Mouse (Mus musculus): ENCODE measurements at regions not wholly inside any gene's neighbourhood (a gene's known extent, or its start where the extent isn't known, plus 50 kb on each side); places are given as distances from the start of the nearest gene placed in this dataset.
"Not testable (repeated sequence)": the region's sequence is repeated elsewhere in the genome, so short reads cannot be mapped to it uniquely, and the experiment has no call there.

- Histone ChIP-seq H3K4me2 (replicated peaks; ENCODE audit: low read depth, low read length, severe bottlenecking) (no peak overlapping the region), H3K9ac (ENCODE audit: low read depth, low read length, severe bottlenecking) (no peak overlapping the region), H3K4me3 (replicated peaks; ENCODE audit: low read length) (no peak overlapping the region), H3K27me3 (ENCODE audit: control insufficient read depth, insufficient read depth, low read length) (no peaks in the 10 kb centered on the region), H3K27ac (replicated peaks; ENCODE audit: low read depth, low read length) (no peak overlapping the region), H3K9me3 (ENCODE audit: control insufficient read depth, low read length) (no peaks in the 10 kb centered on the region), H3K36me3 (ENCODE audit: control insufficient read depth, insufficient read depth, low read length) (no peaks in the 10 kb centered on the region), H3K4me1 (ENCODE audit: control insufficient read depth, insufficient read depth, low read length) (no peaks in the 10 kb centered on the region)
- TF ChIP-seq POLR2A (IDR thresholded peaks at IDR 0.05; ENCODE audit: borderline replicate concordance, extremely low read depth, insufficient read depth, insufficient read length), result no peak
- no peak for ATAC-seq (ENCODE audit: low FRiP score, low read depth)
- DNase-seq (ENCODE audit: low spot score), result no peak
- 65% methylated on average over 1 of the region's 1 CpGs for WGBS
Measured at GRCm38 (mm10) chr4:64432097-64432496, 385.3 kb upstream of the Tnc start.

DNA sequence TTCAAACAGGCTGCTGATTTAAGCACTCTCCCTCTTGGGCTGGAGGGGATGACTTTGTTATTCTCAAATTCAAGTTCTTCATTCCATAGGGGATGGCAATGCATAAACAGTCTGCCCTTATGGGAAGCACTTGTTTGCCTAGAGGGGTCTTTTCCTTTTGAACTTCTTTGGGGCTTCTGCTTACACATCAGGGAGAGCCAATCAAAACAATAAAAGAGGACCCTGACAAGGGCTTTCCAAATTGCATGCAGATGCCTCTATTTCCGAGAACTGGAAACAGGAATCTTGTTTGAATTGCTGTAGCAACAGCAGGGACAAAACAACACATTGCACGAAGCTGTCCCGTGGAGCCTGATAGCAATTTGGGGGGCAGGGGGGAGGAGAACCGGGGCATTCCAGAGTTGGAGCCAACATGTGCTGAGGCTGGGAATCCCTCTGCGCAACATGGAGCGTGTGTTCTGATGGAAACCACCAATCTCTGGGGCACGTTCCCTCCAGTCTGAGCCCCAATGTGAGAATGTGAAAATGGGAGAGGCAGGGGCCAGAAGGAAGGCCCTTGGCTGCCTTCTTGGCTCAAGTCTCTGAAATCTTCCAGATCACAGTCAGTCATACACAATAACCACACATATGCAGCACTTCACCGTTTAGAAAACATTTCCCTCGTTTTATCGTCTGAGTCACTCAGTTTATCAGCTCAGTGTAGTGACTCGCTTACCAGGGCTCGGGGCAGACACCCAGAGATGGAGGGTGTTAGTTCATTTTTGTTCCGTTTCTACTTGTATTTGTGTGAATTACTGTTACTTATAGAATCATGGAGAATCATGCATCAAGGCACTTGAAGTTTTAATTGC is 391.2 kb upstream of the Tnc start:
- H3K4me2 ChIP-seq (replicated peaks; ENCODE audit: low read depth, low read length, severe bottlenecking), result no peak overlapping the region

DNA sequence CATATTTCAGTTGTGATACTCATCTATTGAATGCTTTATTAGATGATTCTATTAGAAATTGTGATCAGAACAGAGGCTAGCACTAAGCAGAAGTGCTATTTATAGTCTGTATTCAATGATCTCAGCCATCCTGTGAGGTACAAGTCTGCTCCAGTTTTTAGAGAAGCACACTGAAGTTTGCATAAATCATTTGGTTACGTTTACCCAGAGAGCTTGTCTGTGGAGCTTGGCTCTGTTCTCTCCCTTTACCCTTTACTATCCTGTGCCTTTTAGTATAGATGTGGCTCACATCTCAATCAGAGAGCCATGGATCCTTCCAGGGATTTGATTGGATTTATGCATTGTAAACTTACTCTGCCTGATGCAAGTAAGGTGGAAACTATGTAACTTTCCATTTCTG is 404.6 kb upstream of the Tnc start:
- Histone ChIP-seq H3K9me3 (ENCODE audit: control insufficient read depth, low read length) (no peaks in the 10 kb centered on the region), H3K9ac (ENCODE audit: low read depth, low read length, severe bottlenecking) (no peak overlapping the region), H3K27me3 (ENCODE audit: control insufficient read depth, insufficient read depth, low read length) (no peaks in the 10 kb centered on the region), H3K36me3 (ENCODE audit: control insufficient read depth, insufficient read depth, low read length) (no peaks in the 10 kb centered on the region), H3K27ac (replicated peaks; ENCODE audit: low read depth, low read length) (no peak overlapping the region), H3K4me2 (replicated peaks; ENCODE audit: low read depth, low read length, severe bottlenecking) (no peak overlapping the region), H3K4me3 (replicated peaks; ENCODE audit: low read length) (no peak overlapping the region), H3K4me1 (ENCODE audit: control insufficient read depth, insufficient read depth, low read length) (0 out of 2 replicates have a peak, but pooled peaks cover 3% of the 10 kb centered on the region)
- no peak for TF ChIP-seq POLR2A (IDR thresholded peaks at IDR 0.05; ENCODE audit: borderline replicate concordance, extremely low read depth, insufficient read depth, insufficient read length)
- WGBS, result 48% methylated on average over 1 of the region's 1 CpGs
- DNase-seq (ENCODE audit: low spot score) (peak; percentile 16), ATAC-seq (ENCODE audit: low FRiP score, low read depth) (no peak)

More for the DNA sequence above, 391.2 kb upstream of the Tnc start:
- H3K9me3 ChIP-seq (ENCODE audit: control insufficient read depth, low read length), result no peaks in the 10 kb centered on the region
- peak overlapping the region; percentile 63 for H3K27ac ChIP-seq (replicated peaks; ENCODE audit: low read depth, low read length)
- H3K9ac ChIP-seq (ENCODE audit: low read depth, low read length, severe bottlenecking), result no peak overlapping the region
- 27% methylated on average over 13 of the region's 13 CpGs for WGBS
- H3K4me1 ChIP-seq (ENCODE audit: control insufficient read depth, insufficient read depth, low read length), result peaks cover 16% of the 10 kb centered on the region
- H3K27me3 ChIP-seq (ENCODE audit: control insufficient read depth, insufficient read depth, low read length), result no peaks in the 10 kb centered on the region
- H3K36me3 ChIP-seq (ENCODE audit: control insufficient read depth, insufficient read depth, low read length), result no peaks in the 10 kb centered on the region
- DNase-seq (ENCODE audit: low spot score) (peak; percentile 75), ATAC-seq (ENCODE audit: low FRiP score, low read depth) (peak; percentile 88)
- H3K4me3 ChIP-seq (replicated peaks; ENCODE audit: low read length), result no peak overlapping the region
- TF ChIP-seq POLR2A (IDR thresholded peaks at IDR 0.05; ENCODE audit: borderline replicate concordance, extremely low read depth, insufficient read depth, insufficient read length), result no peak

DNA sequence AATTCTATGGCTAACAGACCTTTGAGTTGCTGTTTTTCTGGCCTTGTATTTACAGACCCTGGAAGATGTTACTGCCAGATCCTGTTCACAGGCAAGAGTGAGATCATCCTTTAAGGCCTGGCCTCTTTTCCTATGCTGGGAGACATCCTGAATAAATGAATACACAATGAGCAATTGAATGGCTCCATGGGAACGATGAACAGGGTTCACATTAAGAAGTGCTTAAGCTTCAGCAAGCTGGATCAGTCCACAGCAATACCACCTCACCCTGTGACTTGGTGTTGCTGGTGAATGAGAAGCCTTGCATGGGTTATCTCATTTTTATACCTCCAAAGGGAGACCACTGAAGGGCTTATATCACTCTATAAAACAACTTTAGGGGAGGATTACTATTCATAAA is 405.1 kb upstream of the Tnc start:
- no peak overlapping the region for H3K4me2 ChIP-seq (replicated peaks; ENCODE audit: low read depth, low read length, severe bottlenecking)
- no peak overlapping the region for H3K9ac ChIP-seq (ENCODE audit: low read depth, low read length, severe bottlenecking)
- TF ChIP-seq POLR2A (IDR thresholded peaks at IDR 0.05; ENCODE audit: borderline replicate concordance, extremely low read depth, insufficient read depth, insufficient read length), result no peak
- DNase-seq (ENCODE audit: low spot score) (peak; percentile 23), ATAC-seq (ENCODE audit: low FRiP score, low read depth) (peak; percentile 60; the same call in 1 of the 2 replicates)
- 70% methylated on average over 1 of the region's 1 CpGs for WGBS
- H3K9me3 ChIP-seq (ENCODE audit: control insufficient read depth, low read length), result no peaks in the 10 kb centered on the region
- H3K4me3 ChIP-seq (replicated peaks; ENCODE audit: low read length), result no peak overlapping the region
- no peaks in the 10 kb centered on the region for H3K27me3 ChIP-seq (ENCODE audit: control insufficient read depth, insufficient read depth, low read length)
- H3K27ac ChIP-seq (replicated peaks; ENCODE audit: low read depth, low read length), result no peak overlapping the region
- 0 out of 2 replicates have a peak, but pooled peaks cover 3% of the 10 kb centered on the region for H3K4me1 ChIP-seq (ENCODE audit: control insufficient read depth, insufficient read depth, low read length)
- H3K36me3 ChIP-seq (ENCODE audit: control insufficient read depth, insufficient read depth, low read length), result no peaks in the 10 kb centered on the region

DNA sequence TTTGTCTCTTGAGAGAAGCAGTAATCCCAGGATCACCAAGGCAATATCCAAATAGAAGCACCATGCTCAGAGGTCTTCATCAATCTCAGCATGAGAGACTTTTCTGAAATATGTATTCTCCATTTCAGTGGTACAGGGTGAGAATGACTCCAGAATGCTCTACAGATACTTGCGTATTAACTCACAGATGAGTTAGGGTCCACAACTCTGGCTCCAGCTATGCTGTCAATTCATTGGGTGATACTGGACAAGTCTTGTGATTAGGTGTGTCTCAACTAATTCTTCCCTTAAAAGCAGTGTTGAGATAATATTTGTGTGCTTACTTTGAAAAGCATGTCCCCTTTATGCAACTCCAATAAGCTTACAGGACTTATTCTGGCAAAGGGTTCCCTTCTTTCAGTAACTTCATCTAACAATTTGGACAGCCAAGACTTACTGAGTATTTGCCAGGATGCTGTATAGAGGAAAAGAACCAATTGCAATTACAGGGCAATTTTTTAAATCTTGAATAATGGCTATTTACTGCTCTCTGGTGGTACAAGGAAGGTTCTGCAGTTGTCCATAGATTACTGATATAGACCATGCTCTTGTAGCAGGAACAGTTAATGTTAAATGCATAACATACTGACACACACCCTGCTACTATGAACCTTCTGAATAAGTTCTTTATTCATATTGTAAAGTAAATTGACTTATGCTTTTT is 445.6 kb upstream of the Tnc start:
- no peak for ATAC-seq (ENCODE audit: low FRiP score, low read depth)
- H3K4me3 ChIP-seq (replicated peaks; ENCODE audit: low read length), result no peak overlapping the region
- H3K9me3 ChIP-seq (ENCODE audit: control insufficient read depth, low read length), result no peaks in the 10 kb centered on the region
- no peaks in the 10 kb centered on the region for H3K27me3 ChIP-seq (ENCODE audit: control insufficient read depth, insufficient read depth, low read length)
- no peak for TF ChIP-seq POLR2A (IDR thresholded peaks at IDR 0.05; ENCODE audit: borderline replicate concordance, extremely low read depth, insufficient read depth, insufficient read length)
- no peak overlapping the region for H3K27ac ChIP-seq (replicated peaks; ENCODE audit: low read depth, low read length)
- no peak overlapping the region for H3K9ac ChIP-seq (ENCODE audit: low read depth, low read length, severe bottlenecking)
- DNase-seq (ENCODE audit: low spot score), result peak; percentile 76
- no peak overlapping the region for H3K4me2 ChIP-seq (replicated peaks; ENCODE audit: low read depth, low read length, severe bottlenecking)
- 94% methylated on average over 1 of the region's 1 CpGs for WGBS
- H3K4me1 ChIP-seq (ENCODE audit: control insufficient read depth, insufficient read depth, low read length), result 0 out of 2 replicates have a peak, but pooled peaks cover 2% of the 10 kb centered on the region
- no peaks in the 10 kb centered on the region for H3K36me3 ChIP-seq (ENCODE audit: control insufficient read depth, insufficient read depth, low read length)

- not testable (repeated sequence) for H3K36me3 ChIP-seq (ENCODE audit: control insufficient read depth, insufficient read depth, low read length); H3K4me3 ChIP-seq (replicated peaks; ENCODE audit: low read length); H3K4me2 ChIP-seq (replicated peaks; ENCODE audit: low read depth, low read length, severe bottlenecking); H3K27ac ChIP-seq (replicated peaks; ENCODE audit: low read depth, low read length); H3K4me1 ChIP-seq (ENCODE audit: control insufficient read depth, insufficient read depth, low read length); H3K9ac ChIP-seq (ENCODE audit: low read depth, low read length, severe bottlenecking); H3K9me3 ChIP-seq (ENCODE audit: control insufficient read depth, low read length); H3K27me3 ChIP-seq (ENCODE audit: control insufficient read depth, insufficient read depth, low read length)
- DNase-seq (ENCODE audit: low spot score), result peak; percentile 28
- peak; percentile 83 for ATAC-seq (ENCODE audit: low FRiP score, low read depth)
Measured at GRCm38 (mm10) chr4:64497759-64498158, 450.9 kb upstream of the Tnc start.

Measured in limb, embryonic 14.5 days (tissue).